Mouse (Mus musculus) frontal cortex, postnatal 14 days (tissue): ENCODE results near the gene Stat6.
"Not testable (repeated sequence)": the region's sequence is repeated elsewhere in the genome, so short reads cannot be mapped to it uniquely, and the experiment has no call there.

ENCODE experiments used
- DNase-seq, 2 experiments: peaks; one replicate each; pipeline ENCODE4 v3.0.0; 2022; ENCODE audit warnings: low spot score in 2 of 2

Gene Stat6

DNA sequence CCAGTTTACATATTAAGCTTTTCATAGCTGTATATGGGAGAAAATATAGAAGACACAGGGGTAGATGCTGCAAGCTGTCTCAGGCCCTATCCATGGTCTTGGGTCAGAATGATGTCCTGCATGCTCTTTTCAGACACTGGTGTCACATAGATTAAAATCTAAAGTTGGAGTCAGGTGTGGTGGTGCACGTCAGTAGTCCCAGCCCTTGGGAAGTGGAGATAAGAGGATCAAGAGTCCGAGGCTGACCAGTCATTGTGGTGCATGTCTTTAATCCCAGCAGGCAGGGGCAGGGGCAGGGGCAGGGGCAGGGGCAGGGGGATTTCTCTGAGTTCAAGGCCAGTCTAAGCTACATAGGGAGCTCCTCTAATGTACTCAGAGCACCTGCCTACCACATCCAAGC lies 3.0 kb downstream of the Stat6 start:
- no peak for DNase-seq

DNA sequence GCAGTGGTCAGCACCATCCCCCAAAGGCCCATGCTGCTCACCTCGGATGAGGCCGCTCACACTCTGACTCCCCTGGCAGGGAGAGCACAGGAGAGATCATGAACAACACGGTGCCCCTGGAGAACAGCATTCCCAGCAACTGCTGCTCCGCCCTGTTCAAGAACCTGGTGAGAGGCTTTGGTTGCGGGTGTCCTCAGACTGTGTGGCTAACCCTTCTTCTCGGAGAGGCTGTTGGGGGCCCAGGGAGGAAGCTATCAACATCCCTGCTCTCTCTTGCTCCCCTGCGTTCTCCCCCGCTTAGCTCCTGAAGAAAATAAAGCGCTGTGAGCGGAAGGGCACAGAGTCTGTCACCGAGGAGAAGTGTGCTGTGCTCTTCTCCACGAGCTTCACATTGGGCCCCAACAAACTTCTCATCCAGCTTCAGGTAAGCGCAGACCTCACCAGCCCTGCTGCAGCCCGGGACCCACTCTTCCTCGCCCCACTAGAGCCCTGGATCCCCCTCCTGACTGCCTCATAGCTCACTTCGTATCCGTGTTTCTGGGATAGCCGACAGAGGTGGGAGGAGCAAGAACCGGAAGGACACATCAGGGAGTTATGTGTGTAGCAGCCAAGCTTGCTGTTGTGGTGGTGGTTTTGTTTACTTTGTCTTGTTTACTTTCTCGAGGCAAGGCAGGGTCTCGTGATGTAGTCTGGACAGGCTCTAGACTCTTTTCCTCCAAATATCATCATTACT lies 10.3 kb downstream of the Stat6 start:
- DNase-seq: no peak

DNA sequence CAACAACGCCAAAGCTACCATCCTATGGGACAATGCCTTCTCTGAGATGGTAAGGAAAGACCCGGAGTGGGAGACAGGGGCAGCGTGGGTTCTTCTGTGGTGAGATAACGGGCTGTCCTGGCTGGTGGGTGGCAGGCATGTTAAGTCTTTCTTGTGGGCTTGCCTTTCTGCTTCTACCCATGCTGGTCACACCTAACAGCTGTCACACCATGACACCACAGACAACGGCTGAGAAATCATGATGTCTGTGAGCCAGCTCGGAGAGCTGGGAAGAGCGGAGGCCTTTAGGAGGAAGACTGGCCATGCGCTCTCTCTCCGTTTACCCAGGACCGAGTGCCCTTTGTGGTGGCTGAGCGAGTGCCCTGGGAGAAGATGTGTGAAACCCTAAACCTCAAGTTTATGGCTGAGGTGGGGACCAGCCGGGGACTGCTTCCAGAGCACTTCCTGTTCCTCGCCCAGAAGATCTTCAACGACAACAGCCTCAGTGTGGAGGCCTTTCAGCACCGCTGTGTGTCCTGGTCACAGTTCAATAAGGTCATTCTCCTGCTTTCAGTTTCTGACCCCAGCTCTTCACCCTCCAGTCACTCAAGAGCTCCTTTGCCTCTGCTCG lies 12.3 kb downstream of the Stat6 start:
- DNase-seq: no peak

DNA sequence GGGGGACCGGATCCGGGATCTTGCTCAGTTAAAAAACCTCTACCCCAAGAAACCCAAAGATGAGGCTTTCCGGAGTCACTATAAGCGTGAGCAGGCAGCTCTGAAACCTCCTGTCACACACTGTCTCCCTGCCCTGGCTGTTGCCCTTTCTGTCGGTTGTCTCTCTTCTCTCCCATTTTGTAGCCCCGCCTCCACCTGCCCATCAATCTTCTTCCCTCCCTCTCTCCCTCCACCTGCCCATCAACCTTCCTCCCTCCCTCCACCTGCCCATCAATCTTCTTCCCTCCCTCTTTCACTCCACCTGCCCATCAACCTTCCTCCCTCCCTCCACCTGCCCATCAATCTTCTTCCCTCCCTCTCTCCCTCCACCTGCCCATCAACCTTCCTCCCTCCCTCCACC lies 14.8 kb downstream of the Stat6 start:
- not testable (repeated sequence) for DNase-seq

DNA sequence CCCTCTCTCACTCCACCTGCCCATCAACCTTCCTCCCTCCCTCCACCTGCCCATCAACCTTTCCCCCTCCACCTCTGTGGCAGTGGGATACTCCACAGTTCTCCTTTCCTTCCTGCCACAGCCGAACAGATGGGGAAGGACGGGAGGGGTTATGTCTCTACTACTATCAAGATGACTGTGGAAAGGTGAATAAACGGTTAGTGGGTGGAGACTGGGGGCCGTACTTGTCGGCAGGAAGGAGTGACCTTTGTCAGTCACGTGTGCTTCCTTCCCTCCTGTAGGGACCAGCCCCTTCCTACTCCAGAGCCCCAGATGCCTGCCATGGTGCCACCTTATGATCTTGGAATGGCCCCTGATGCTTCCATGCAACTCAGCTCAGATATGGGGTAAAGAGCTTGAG lies 15.3 kb downstream of the Stat6 start:
- DNase-seq: no peak

DNA sequence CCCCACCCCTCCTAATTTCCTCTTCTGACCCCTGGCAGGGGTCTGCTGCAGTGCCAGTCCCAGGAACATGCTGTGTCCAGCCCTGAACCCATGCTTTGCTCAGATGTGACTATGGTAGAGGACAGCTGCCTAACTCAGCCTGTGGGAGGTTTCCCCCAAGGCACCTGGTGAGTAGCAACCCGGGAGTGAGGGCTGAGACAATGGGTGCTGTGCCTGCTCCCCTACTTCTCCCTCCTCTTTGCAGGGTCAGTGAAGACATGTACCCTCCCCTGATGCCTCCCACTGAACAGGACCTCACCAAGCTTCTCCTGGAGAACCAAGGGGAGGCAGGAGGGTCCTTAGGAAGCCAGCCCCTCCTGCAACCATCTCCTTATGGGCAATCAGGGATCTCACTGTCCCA lies 16.8 kb downstream of the Stat6 start:
- DNase-seq: no peak

DNA sequence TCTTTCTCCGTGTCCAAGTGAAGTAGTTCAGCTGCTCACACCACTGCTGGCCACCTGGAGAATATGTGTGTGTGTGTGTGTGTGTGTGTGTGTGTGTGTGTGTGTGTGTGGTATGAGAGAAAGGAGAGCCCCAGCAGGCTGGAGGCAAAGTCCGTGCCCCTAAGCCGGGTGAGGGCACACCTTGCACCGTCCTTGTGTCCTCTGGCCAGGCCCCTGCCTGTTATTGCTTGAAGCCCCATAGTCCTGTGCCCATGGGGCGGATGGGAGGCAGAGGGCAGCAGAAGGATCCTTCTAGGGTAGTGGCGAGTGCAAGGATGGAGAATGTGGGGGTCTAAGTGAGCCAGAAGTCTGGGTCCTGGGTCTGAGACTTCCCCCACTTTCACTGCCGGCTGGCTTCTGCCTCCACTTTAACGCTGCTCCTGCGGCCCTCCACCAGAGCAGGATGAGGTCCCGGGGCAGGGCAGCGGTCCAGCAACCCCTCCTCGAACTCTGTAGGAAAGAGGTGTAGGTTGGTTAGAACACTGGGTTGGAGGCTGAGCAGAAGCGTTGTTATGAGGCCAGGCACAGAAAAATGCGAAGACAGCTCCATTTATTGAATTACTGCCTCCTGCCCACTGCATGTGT lies 18.6 kb downstream of the Stat6 start:
- DNase-seq: no peak

DNA sequence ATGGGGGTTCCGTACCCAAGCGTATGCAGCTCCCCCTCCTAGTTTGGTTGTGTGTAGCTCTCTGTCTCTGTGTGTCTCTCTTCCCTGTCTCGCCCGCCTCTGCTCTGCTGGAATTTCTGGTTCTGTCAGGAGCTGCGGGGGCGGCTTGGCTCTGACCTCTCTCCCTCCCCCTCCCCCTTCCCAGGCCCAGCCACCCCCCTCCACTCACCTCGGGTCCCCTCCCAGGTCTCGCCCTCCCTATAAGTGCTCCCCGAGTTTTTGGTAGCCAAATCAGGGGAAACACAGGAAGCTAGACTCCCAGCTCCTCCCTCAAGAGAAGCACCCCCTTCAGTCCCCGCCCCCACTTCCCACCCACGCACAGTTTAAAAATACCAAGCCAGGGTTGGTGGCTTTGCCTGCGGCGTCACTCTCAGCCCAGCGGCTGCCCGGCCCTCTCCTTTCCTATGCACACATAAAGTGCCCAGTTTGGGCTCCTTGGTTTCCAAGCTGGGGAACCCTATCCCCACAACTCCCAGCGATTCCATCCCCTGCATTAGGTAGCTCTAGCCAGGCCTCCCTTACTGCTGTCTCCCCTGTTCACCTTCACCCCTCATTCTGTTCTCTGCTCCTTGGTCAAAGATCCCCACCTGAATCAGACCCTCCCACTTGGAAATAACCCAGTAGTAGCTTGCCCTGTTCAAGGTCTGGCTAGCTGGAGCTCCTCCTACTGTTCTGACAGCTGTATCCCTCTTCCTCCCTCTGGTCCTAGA lies 19.3 kb downstream of the Stat6 start:
- no peak for DNase-seq

DNA sequence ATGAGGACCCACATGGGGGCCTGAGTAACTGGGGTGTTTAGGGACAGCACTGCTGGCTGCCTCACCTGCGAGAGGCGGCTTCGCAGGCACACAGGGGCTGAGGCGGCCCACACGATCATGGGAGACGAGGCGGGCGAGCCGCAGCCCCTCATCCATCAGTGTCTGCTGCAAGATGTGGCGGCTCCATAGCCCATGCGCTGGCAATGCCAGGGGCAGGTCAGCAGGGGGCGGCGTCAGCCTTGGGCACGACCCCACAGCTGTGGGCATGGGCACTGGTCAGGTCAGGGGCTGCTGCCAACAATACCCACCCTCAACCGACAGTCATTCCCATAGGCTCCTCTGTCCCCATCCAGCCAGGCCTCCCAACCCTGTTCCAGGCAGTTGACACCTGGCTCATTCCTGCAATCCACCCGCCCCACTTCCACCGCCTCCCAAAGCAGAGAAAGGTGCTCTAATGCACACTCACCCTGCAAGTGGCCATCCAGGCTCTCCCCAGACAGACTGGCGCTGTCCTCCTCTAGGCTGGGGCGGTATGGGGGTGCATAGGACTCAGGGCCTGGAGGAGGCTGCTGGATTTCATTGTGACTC lies 20.0 kb downstream of the Stat6 start:
- DNase-seq: no peak

DNA sequence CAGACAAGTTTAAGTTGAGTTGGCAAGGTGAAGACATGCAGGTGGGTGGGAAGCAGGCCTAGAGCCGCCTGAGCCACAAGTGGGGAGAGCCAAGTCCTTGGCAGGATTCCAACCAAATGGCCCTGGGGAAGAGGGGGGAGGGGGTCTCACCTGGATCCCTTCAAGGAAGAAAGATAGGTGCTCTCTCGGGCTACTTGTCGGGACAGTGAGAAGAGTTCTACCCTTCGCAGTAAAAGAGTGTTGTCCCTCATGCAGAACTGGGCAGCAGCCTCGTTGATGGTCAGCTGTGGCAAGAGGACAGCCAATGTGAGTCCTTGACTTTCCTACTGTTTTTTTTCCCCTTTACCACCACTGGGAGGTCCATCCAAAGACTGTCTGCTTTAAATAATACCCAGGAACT lies 20.8 kb downstream of the Stat6 start:
- DNase-seq: no peak

DNA sequence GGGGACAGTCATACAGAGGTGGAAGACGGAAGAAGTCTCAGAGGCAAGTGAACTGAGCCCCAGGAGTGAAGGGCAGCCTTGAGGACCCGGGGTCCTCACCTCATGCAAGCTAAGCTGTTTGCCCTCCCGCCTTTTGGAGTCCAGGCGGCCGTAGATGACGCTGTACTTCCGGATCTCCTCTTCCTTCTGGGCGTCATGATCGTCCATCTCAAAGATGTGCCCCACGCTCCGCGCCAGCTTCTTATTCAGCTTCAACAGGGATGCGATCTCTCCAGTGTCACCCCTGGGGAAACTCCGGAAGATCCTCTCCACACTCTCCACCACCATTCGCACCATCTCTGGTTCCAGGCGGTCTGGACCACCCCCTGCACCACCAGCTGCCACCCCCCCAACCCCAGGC lies 21.4 kb downstream of the Stat6 start:
- DNase-seq: no peak

DNA sequence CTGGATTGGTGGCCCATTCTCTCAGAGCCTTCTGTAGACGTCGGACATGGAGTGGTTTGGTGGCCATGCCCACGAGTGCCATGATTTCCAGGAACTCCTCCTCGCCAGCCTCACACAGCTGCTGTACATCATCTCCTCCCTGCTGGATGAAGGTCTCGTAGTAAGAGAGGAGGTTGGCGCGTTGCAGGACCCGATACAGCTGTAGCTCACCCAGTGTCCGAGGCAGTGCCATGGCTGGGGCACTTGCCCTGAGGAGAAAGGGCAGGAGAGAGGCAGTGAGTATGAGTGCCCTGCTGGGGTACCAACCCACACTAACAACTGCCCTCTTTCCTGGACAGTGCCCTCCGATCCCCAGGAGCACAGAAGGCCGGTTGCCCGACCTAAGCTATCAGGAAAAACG lies 22.1 kb downstream of the Stat6 start:
- no peak for DNase-seq

DNA sequence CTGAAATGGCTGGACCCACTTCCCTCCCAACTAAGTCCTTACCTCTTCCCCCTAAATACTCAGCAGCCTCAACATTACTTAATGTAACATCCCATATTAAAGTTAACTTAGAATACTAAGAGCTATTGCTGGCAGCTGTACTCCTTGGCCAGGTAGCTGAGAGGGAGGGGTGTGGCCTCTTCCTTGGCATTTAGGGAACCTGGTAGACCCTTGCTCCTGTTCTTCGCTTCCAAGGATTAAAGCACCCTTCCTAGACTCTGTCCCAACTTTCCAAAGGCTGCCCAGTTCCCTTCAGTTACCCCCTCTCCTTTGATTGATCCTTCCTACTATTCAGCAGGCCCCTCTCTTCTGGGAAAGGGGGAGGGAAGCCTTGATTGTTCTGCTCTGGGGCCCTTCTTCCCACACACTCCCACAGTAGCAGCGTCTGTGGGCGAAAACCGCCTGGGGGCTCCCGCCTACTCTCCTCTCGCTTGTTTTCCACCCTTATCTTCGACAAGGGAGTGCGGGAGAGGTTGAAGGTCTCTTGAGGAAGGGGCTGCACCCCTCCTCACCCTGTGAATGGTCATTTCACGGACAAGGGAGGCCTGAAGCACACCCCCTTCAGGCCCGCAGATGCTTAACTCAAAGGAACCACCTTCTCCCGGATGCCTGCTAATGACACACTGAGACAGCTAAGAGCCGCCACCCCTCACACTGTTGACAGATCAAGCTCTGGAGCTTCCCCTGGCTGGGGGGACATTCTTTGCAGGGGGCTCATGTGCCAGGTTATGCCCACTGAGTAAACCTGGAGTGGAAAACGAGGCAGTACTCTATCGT lies 22.8 kb downstream of the Stat6 start:
- no peak for DNase-seq

DNA sequence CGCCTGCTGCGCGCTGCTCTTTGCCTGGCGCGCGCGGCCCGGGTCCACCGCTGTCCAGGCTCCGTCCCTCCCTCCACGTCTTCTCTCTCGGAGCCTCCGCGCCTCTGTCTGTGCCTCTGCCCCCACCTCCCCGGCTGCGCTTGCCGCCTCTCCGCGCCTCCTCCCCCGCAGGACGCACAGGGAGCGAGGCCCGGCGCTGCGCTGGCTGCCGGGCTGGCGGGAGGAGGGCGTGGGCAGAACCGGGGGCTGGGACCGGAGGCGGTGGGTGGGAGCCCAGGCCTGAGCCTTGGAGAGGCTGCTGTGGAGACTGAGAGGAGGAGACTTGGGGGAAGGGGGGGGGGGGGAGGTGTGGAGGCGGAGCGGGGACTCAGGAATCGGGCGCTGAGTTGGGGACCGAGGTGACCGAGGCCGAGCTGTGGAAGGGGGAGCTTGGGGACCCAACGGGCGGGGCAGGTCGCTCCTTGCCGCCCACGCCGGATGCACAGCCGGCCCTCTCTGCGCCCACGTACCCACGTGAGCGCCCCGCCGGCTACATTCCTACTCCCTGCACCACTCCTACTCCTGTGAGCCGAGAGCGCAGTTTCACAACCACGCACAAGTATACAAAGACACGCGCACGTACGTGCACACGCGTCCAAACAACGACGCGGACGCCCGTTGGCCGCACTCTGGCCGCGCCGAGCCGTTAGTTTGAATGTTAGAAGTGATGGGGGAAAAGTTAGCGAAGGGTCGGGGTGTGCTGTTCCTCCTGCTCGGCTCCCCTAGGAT lies 23.9 kb downstream of the Stat6 start, which contains the start of gene Nemp1:
TSS of gene Nemp1 (plus strand) at position 401 of the 768 bp plus-strand sequence.
- DNase-seq: peak in 1 of 2 experiments; percentile 56

DNA sequence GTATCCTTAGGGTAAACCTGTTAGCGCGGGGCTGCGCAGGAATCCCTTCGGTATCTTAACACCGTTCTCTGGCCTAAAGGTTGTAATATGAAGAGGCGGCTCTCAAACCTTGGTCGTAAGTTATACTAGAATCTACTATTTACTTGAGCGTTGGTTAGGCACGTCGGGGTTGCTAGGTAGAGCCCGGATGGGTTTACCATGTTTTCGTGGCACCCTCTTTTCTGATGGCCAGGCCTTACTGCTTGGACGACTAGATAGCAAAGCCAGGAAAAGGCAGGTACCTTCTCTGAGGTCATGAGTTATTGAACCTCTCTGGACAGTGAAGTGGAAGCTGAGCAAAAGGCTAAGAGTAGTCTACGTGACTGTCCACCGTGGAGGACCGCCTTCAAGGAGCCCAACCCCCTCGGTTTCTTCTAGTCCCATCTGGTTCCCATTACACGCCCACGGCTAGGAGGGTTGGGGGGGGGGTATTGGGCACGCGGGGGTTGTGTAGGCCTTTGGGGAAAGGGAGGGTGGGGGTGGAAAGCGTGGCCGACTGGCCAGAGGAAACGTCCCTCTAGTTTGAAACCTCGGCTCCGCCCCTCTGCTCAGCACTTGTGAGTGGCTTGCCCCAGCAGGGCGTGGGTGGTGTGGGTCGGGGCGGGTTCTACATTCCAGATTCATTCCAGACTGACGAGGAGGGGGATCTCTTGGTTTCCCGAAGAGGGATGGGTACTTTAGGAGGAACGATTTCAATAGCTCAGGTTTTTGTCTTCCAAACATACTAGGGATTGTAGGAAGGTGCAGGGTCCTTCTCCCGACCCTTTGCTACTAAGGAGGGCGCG lies 24.7 kb downstream of the Stat6 start:
- peak in 1 of 2 experiments; percentile 62 for DNase-seq

DNA sequence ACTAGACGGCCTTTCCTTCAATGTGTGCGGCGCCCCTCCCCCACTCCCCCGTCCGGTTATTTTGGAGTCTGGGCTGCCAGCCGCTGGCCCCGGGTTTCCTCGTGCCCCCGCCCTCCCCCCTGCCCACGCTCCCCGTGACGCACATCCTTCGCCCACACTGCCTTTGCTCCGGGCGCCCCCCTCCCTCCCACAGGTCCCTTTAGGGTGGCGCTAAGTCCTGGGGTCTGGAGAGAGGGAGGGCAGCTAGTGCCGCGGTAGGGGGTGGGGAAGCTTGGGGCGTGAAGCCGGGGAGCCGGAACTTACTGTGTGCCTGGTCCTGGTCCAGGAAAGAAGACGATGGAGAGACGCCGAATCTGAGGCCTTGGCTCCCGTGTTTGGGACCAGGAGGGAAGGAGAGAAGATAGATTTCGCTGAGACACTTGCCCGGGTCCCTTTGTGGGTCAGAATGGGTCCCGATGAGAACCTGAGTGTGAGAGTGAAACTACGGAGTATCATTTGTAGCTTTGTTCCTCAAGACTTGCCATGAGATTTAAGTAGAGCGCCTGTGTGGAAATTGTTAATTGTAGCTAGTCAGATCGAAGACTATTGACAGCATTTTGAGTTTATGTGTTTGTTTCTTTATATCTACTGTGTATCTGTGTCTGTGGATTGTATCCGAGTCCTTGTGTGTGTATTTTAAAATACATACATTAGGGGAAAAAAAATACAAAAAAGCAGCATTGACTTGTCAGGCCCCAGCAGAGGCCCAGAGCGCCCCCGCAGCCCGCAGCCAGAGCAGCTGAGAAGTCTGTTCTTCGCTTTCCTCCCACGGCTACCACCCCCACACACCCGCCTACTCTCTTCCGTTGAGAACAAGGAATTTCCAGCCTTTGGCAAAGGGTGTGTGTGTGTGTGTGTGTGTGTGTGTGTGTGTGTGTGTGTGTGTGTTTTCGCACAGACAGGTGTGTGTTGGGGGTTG lies 25.6 kb downstream of the Stat6 start, which contains the start of gene Nab2:
TSS of gene Nab2 (minus strand) at position 476 of the 958 bp plus-strand sequence.
- DNase-seq: peak in 1 of 2 experiments; percentile 56

DNA sequence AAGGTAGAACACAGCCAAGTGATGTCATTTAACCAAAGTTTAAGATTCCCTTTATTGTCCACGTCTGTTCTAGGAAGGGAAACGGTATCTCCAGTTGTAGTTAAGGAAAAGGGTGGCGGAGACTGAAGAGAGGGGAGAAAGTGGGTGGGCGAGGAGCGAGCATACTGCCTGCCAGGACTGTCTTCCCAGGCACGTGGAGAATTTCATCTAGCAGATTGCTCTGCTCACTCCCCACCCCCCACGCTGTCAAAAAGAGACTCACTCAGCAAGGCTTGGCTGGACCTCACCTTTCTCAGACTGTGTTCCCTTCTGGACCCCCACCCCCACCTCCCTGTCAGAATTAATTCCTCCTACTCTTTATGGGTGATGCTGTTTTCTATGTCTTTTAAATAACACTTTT lies 26.4 kb downstream of the Stat6 start:
- peak in 1 of 2 experiments; percentile 57 for DNase-seq

DNA sequence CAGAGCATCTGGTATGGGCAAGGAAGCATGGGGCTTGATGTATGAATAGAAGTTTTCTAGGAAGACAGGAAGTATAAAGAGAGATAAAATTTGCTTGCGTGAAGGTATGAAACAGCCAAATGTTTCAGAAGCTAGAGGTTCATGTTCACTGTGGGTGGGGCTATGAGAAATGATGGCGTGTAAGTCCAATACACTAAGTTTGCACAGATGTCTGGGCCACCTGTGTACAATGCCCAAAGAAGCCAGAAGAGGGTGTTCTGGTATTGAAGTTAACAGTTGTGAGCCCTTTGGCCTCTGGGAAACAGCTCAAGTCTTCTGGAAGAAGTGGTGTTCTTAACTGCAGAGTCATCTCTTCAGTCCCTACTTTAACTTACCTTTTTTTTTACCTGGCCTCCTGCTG lies 27.4 kb downstream of the Stat6 start:
- no peak for DNase-seq
